Mouse (Mus musculus) ES-E14 (cell line): ENCODE measurements around the gene Cpne5. TPM values are rescaled to one million over a fixed set of nuclear protein-coding genes. Genes with fewer than 3 reads are reported as not detected.

Experiments used
- DNase-seq: peaks from one replicate; pipeline ENCODE4 v3.0.0-alpha.2; 2013; ENCODE audit warnings: low read depth, low spot score
- H3K27ac ChIP-seq: 2 replicates; pipeline ENCODE4 v1.5.1; 2012; ENCODE audit warnings: low read depth, mild to moderate bottlenecking, low read length, moderate library complexity, mixed read lengths; ENCODE audit not compliant: poor library complexity, insufficient read depth, severe bottlenecking
- H3K36me3 ChIP-seq: 2 replicates; pipeline ENCODE4 v1.6.1; 2012; ENCODE audit warnings: mild to moderate bottlenecking, low read length, moderate library complexity, mixed read lengths; ENCODE audit not compliant: control insufficient read depth, poor library complexity, insufficient read depth, severe bottlenecking
- H3K4me1 ChIP-seq, 2 experiments: fragments of 150-350 bp in 1 of 2; sonication (generic) in 1 of 2; 2 replicates each; pipeline ENCODE4 v1.6.1; 2012; ENCODE audit warnings: low read length in 2 of 2, mild to moderate bottlenecking in 1 of 2, mixed read lengths in 1 of 2; ENCODE audit not compliant: control insufficient read depth in 2 of 2, insufficient read depth in 2 of 2, poor library complexity in 1 of 2
- H3K4me3 ChIP-seq, 2 experiments: fragments of 150-350 bp in 1 of 2; sonication (generic) in 1 of 2; 2 replicates each; pipeline ENCODE4 v1.5.1; 2012; ENCODE audit warnings: low read length in 2 of 2, low read depth in 1 of 2, mild to moderate bottlenecking in 1 of 2, mixed read lengths in 1 of 2; ENCODE audit not compliant: insufficient read depth in 1 of 2, poor library complexity in 1 of 2, severe bottlenecking in 1 of 2
- H3K9ac ChIP-seq: 2 replicates; pipeline ENCODE4 v1.6.1; 2012; ENCODE audit warnings: low read depth, mild to moderate bottlenecking, low read length, mixed read lengths; ENCODE audit not compliant: poor library complexity, insufficient read depth, severe bottlenecking
- H3K9me3 ChIP-seq: fragments of 150-350 bp; sonication (generic); 2 replicates; pipeline ENCODE4 v1.6.1; 2012; ENCODE audit warnings: low read depth, mild to moderate bottlenecking, low read length; ENCODE audit not compliant: control insufficient read depth, insufficient read depth
- CHD2 ChIP-seq: IDR thresholded peaks from 2 replicates; pipeline ENCODE4 v1.6.1; 2014; ENCODE audit warnings: mild to moderate bottlenecking, low read depth, low read length, inconsistent platforms
- HCFC1 ChIP-seq: IDR thresholded peaks from 2 replicates; pipeline ENCODE4 v1.6.1; 2012; ENCODE audit warnings: low read length, inconsistent platforms, borderline replicate concordance; ENCODE audit not compliant: insufficient read depth
- MAFK ChIP-seq: IDR thresholded peaks from 2 replicates; pipeline ENCODE4 v1.6.1; 2014; ENCODE audit warnings: mild to moderate bottlenecking, low read depth, low read length, inconsistent platforms; ENCODE audit not compliant: insufficient read depth
- ZC3H11A ChIP-seq: IDR thresholded peaks from 2 replicates; pipeline ENCODE4 v1.6.1; 2012; ENCODE audit warnings: low read depth, mild to moderate bottlenecking, inconsistent platforms, low read length, borderline replicate concordance
- ZNF384 ChIP-seq: IDR thresholded peaks from 2 replicates; pipeline ENCODE4 v1.6.1; 2012; ENCODE audit warnings: low read depth, low read length, inconsistent platforms
- in situ Hi-C, 2 experiments: fragments of 600-800 bp; cut with MboI; formaldehyde crosslinking; loops; one replicate each; pipeline ENCODE4 v1.15.1; 2025; ENCODE audit warnings: low sequenced_read_pairs in 2 of 2, inconsistent platforms in 1 of 2; ENCODE audit not compliant: unreplicated experiment in 2 of 2
- total RNA-seq: library from RNA; depleted of rRNA; stranded (reverse); fragments of 300-350 nt; gene quantifications from 2 replicates; pipeline ENCODE4 v1.2.3, GENCODE M21; 2012

Cpne5 gene
- total RNA-seq, 1 experiment: 5.1 TPM

GRCm38 (mm10) chr17:29237267-29237771, 648 bp downstream of the Cpne5 start:
- Histone ChIP-seq H3K4me1 (peaks cover 0 to 7% of the 10 kb centered on the region in 2 experiments; a peak in 1 of 4 replicates), H3K36me3 (no peaks in the 10 kb centered on the region), H3K9me3 (no peaks in the 10 kb centered on the region; the same call in 1 of the 2 replicates), H3K4me3 (peak overlapping the region; percentile 59 to 74), H3K27ac (no peak overlapping the region), H3K9ac (peak overlapping the region; percentile 45; the same call in 1 of the 2 replicates)
- in situ Hi-C loops: no loop called here
- no peak for DNase-seq
- TF ChIP-seq HCFC1 (no peak), CHD2 (no peak), MAFK (no peak), ZNF384 (no peak), ZC3H11A (no peak)

- in situ Hi-C loops: no loop called here
- Histone ChIP-seq H3K4me1 (peaks cover 0 to 10% of the 10 kb centered on the region in 2 experiments; a peak in 1 of 4 replicates), H3K9me3 (no peaks in the 10 kb centered on the region; the same call in 1 of the 2 replicates), H3K36me3 (no peaks in the 10 kb centered on the region), H3K9ac (no peak overlapping the region), H3K27ac (no peak overlapping the region), H3K4me3 (no peak overlapping the region)
- no peak for DNase-seq
- TF ChIP-seq HCFC1 (no peak), CHD2 (no peak), MAFK (no peak), ZNF384 (no peak), ZC3H11A (no peak)
Measured at GRCm38 (mm10) chr17:29236111-29236510, 1.9 kb downstream of the Cpne5 start.

- H3K4me1 ChIP-seq: peaks cover 0 to 3% of the 10 kb centered on the region in 2 experiments; a peak in 1 of 4 replicates
- H3K36me3 ChIP-seq: no peaks in the 10 kb centered on the region
- no peak overlapping the region for H3K4me3 ChIP-seq
- H3K27ac ChIP-seq: no peak overlapping the region
- TF ChIP-seq HCFC1: no peak
- no peak for TF ChIP-seq ZNF384
- no peak for TF ChIP-seq ZC3H11A
- TF ChIP-seq MAFK: no peak
- no peak for TF ChIP-seq CHD2
- in situ Hi-C loops: no loop called here
- no peak overlapping the region for H3K9ac ChIP-seq
- no peaks in the 10 kb centered on the region; the same call in 1 of the 2 replicates for H3K9me3 ChIP-seq
- no peak for DNase-seq
Measured at GRCm38 (mm10) chr17:29231109-29231508, 6.9 kb downstream of the Cpne5 start.

- in situ Hi-C loops: no loop called here
- Histone ChIP-seq H3K9ac (no peak overlapping the region), H3K36me3 (no peaks in the 10 kb centered on the region), H3K27ac (no peak overlapping the region), H3K9me3 (no peaks in the 10 kb centered on the region), H3K4me1 (no peaks in the 10 kb centered on the region), H3K4me3 (no peak overlapping the region)
- no peak for DNase-seq
- TF ChIP-seq ZNF384 (no peak), CHD2 (no peak), HCFC1 (no peak), MAFK (no peak)
Measured at GRCm38 (mm10) chr17:29220631-29221030, 17.3 kb downstream of the Cpne5 start.

DNA sequence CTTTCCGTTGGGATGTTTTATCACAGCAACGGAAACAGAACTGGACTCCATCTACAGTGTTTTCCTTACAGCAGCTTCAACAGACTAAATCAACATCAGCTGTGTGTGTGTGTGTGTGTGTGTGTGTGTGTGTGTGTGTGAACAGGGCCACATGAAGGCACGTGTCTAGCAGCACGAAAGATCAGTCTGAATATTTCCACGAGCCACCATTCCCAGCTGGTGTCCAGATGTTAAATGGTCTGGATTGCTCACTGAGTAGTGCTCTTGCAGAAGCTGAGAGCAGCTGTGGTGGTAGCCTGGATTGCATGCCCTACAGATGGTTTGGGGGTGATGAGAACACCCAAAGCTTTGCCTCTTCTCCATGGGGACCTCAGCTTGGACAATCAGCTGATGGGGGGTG, 19.9 kb downstream of the Cpne5 start:
- Histone ChIP-seq H3K27ac (no peak overlapping the region), H3K4me3 (no peak overlapping the region), H3K4me1 (peaks cover 0 to 17% of the 10 kb centered on the region in 2 experiments; a peak in 3 of 4 replicates), H3K36me3 (no peaks in the 10 kb centered on the region), H3K9me3 (no peaks in the 10 kb centered on the region), H3K9ac (no peak overlapping the region)
- TF ChIP-seq CHD2 (no peak), MAFK (no peak), ZC3H11A (no peak), HCFC1 (no peak), ZNF384 (no peak)
- no peak for DNase-seq
- in situ Hi-C loops: no loop called here
